Mouse (Mus musculus) kidney, adult 9 months (tissue): ENCODE results near the gene Kif1b.

Source experiments
- DNase-seq: peaks from one replicate; pipeline ENCODE4 v3.0.0; 2022

The Kif1b gene

DNA sequence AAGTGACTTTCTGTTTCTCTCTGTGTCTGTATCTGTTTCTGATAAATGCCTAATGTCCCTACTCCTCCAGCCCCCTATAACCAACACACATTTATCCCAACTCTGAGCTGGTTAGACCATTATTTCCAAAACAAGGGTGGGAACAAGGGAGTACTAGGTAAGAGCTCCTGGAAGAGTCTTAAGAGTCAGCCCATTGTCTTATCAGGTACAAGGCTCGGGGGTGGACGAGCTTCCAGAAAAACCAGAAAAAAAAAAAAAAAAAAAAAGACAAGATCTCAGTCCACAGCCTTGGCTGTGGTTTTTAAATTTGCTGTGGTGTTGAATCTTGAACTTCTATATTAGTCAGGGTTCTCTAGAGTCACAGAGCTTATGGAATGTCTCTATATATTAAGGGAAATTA lies 139.5 kb downstream of the Kif1b start:
- DNase-seq, result no peak

GRCm38 (mm10) chr4:149166957-149167611 lies 140.4 kb downstream of the Kif1b start:
- DNase-seq, result peak; percentile 45

DNA sequence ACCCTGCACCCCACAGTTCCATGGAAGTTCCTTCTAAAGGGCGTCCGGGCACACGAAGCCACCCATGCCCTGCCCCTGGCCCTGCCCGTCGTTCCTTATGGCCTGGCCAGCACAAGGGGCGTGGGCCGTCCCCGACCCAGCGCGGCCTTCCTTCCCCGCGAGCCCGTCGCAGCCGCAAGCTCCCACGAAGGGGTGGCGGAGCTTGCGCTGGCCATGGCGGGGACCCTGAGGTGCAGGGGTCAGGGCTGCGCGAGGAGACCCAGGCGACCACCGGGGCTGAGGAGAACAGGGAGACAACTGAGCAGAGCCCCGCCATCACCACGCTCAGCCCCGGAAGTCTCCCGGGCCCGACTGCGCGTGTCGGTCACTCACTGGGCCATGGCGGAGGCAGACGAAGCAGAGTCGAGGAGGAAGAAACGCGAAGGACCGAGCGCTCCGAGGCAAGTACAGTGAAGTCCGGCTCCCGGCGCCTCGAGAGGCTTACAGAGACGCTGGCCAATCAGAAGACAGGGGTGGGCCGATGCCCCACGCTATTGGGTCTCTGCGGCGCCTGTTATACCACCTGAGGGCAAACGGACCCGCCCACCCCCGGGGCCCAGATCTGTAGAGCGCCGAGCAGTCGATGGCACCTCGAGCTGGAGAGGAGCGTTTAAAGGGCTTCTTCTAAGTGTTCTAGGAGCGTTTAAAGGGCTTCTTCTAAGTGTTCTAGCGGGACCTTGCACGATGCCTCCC lies 141.1 kb downstream of the Kif1b start, which contains the start of gene Pgd:
Gene Pgd (minus strand): TSS at position 557 of the 732 bp plus-strand sequence.
- DNase-seq, result peak; percentile 98

- no peak for DNase-seq
These were observed 143.3 kb downstream of the Kif1b start for GRCm38 (mm10) chr4:149164150-149164549.

GRCm38 (mm10) chr4:149163196-149163595 lies 144.3 kb downstream of the Kif1b start:
- DNase-seq, result no peak

GRCm38 (mm10) chr4:149161166-149161565 lies 146.3 kb downstream of the Kif1b start:
- no peak for DNase-seq

DNA sequence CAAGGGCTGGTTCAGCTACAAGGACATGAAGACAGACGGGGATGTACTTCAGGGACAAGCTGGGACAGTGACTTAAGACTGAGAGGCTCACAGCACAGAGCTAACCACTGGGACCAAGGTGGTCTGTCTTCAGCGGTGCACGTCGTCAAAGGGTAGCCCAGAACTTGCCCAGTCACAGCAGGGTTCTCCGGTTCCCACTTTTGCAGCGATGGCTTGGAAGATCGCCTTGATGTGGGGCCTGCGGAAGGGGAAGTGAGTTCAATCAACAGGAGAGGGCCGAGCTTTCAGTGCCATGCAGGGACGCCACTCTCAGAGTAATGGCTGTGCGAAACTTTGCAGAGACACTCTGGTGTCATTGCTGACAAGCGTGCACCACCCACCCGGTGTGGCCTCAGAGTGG lies 147.6 kb downstream of the Kif1b start:
- no peak for DNase-seq

GRCm38 (mm10) chr4:149159203-149159602 lies 148.3 kb downstream of the Kif1b start:
- no peak for DNase-seq

- DNase-seq, result no peak
These were observed 150.0 kb downstream of the Kif1b start for GRCm38 (mm10) chr4:149157415-149157973.

- DNase-seq, result no peak
These were observed 151.8 kb downstream of the Kif1b start for GRCm38 (mm10) chr4:149155711-149156110.

GRCm38 (mm10) chr4:149154859-149155258 lies 152.6 kb downstream of the Kif1b start:
- DNase-seq, result no peak

DNA sequence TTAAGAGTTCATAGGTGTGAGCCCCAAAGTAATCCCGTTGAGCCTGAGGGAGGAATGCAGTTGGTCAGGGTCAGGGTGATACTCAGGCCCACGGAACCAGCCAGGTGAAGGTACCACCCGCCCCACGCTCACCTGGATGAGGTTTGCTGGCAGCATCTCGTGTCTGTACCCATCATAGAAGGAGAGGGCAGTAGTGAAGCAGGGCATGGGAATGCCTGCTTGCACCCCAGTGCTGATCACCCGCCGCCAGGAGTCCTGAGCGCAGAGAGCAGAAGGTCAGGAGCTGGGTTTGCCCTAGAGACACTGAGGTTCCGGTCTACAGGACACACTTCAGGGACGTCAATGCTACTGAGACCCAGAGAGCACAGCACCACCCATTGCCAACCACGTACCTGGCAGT lies 156.8 kb downstream of the Kif1b start:
- DNase-seq, result no peak

DNA sequence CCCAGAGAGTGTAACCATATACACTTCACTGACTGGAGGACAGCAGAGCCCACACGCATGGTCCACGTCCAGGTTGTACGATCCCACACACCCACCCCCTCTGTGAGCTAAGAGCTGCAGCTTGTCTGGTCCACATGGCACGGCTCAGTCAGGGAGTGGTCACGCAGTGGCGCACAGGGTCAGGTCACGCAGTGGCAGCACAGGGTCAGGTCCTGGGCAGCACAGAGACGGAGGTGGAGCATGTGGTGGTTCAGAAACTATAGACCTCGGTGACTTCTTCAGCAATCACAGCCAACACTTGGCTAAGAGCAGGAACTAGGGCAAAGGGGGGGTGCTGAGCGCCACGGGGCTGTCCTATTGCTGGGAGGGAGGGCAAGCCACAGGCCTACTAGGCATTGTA lies 157.2 kb downstream of the Kif1b start:
- no peak for DNase-seq

GRCm38 (mm10) chr4:149149611-149150010 lies 157.9 kb downstream of the Kif1b start:
- no peak for DNase-seq

DNA sequence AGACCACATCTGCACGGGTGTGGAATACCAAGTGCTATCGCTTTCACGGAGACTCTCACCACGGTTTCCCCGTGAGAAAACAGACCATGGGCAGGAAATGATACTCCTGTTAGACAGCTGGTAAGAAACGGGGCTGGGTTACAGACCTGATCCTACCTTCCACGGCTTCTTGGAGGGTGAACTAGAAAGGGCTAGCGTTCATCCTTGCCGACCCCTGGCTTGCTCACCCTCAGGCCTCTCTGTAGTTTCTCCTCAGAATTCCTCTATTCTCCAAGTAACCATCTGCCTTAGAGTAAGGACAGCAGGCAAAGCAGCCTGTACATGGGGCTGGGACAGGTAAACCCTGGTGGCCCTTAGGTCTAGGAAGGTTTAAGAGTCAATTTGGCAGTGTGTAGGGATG lies 158.3 kb downstream of the Kif1b start:
- no peak for DNase-seq

- no peak for DNase-seq
These were observed 159.4 kb downstream of the Kif1b start for GRCm38 (mm10) chr4:149148084-149148483.

DNA sequence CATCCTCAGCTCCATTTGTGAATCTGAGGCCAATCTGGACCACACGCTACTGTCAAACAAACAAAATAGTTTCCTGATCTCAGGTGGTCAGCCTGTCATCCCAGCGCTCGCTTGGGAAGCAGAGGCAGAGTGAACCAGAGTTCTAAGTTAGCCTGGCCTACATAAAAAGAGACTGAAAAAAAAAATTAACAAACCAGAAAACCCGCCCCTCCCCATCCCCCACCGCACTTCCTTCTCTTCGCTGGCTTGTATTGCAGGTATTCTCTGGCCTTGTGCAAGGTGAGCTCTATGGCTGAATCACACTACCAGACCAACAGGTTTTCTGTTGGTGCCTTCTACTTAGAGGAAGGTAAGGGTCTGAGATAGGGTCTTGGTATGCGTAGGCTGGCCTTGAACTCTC lies 160.0 kb downstream of the Kif1b start:
- no peak for DNase-seq

GRCm38 (mm10) chr4:149145151-149145550 lies 162.3 kb downstream of the Kif1b start:
- no peak for DNase-seq

- DNase-seq, result peak; percentile 86
These were observed 163.0 kb downstream of the Kif1b start for GRCm38 (mm10) chr4:149144459-149144858.

GRCm38 (mm10) chr4:149143594-149143993 lies 163.9 kb downstream of the Kif1b start:
- DNase-seq, result peak; percentile 28

DNA sequence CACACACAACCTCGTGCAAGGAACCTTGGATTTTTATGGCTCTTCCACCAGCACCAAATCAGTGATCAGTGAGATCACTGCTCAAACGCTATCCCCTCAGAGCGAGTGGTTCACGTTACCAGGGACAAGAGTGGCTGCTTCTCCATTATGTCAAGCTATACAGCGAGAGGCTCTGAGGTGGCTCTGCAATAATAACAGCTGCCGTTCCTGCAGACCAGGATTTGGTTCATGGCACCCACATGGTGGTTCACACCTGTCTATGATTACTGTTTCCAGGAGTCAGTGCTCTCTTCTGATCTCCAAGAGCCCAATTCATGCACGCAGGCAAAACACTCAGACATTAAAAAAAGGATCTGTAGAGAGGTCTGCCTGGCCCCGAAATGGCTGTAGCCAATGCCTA lies 169.0 kb downstream of the Kif1b start:
- no peak for DNase-seq

DNA sequence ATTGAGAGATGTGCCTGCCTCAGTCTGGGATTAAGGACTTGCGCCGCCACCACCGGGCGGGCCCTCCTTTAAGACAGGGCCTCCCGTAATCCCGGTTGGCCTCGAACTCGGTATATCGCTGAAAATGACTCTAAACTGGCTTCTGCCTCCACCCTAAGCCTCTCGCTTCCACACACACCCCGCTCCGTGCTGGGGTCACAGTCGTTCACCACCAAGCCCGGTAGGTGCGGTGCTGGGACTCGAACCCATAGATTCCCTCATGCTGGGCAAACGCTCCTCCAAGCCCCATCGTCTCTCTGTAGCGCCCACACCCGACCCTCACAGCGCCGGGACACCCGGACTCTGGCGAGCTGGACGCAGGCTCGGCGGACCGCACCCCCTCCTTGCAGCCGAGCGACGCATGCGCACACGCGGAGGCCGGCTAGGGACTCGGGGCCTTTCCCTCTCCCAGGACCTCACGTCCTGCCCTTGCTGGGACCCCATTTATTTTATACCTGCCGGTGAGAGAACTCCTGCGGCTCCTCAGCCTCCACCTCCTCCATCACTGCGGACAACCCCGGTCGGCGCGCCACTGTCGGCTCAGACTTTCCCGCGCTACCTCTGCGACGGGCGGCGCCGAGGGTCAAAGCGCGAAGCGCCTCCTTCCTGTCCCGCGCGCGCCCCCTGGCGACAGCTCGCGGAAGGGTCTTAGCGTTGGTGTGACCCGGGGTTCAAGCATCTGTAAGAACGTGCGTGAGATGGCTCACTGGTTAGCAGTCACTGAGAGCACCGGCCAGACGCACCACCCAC lies 170.3 kb downstream of the Kif1b start, which contains the start of gene Cenps:
Gene Cenps (minus strand): TSS at position 648 of the 789 bp plus-strand sequence.
- DNase-seq, result peak; percentile 89
